Mouse (Mus musculus): ENCODE measurements around the gene Brinp2.

Gene Brinp2

GRCm38 (mm10) chr1:158295270-158295669, 60.9 kb downstream of the Brinp2 start:
- DNase-seq: peak; percentile 18 to 24

- DNase-seq: no peak
Observed at GRCm38 (mm10) chr1:158285198-158285597, 70.9 kb downstream of the Brinp2 start.

GRCm38 (mm10) chr1:158283869-158284268, 72.3 kb downstream of the Brinp2 start:
- DNase-seq: no peak

- no peak for DNase-seq
Observed at GRCm38 (mm10) chr1:158272058-158272457, 84.1 kb downstream of the Brinp2 start.

- DNase-seq: peak; percentile 25 to 69
Observed at GRCm38 (mm10) chr1:158267020-158267571, 89.0 kb downstream of the Brinp2 start.

GRCm38 (mm10) chr1:158266293-158267019, 89.7 kb downstream of the Brinp2 start:
- peak; percentile 59 to 70 for DNase-seq

GRCm38 (mm10) chr1:158259516-158260235, 96.5 kb downstream of the Brinp2 start:
- DNase-seq: no peak

GRCm38 (mm10) chr1:158258685-158259292, 97.3 kb downstream of the Brinp2 start:
- no peak for DNase-seq

- DNase-seq: peak; percentile 59 to 79
Observed at GRCm38 (mm10) chr1:158255912-158256680, 100.0 kb downstream of the Brinp2 start.

- no peak for DNase-seq
Observed at GRCm38 (mm10) chr1:158252682-158253222, 103.4 kb downstream of the Brinp2 start.

- DNase-seq: no peak
Observed at GRCm38 (mm10) chr1:158248266-158248665, 107.9 kb downstream of the Brinp2 start.

GRCm38 (mm10) chr1:158246476-158247153, 109.5 kb downstream of the Brinp2 start:
- no peak for DNase-seq

GRCm38 (mm10) chr1:158245486-158245885, 110.6 kb downstream of the Brinp2 start:
- no peak for DNase-seq

- no peak for DNase-seq
Observed at GRCm38 (mm10) chr1:158244016-158244415, 112.1 kb downstream of the Brinp2 start.

GRCm38 (mm10) chr1:158241848-158242556, 114.1 kb downstream of the Brinp2 start:
- DNase-seq: no peak

- no peak for DNase-seq
Observed at GRCm38 (mm10) chr1:158239841-158240240, 116.3 kb downstream of the Brinp2 start.

GRCm38 (mm10) chr1:158238722-158239121, 117.4 kb downstream of the Brinp2 start:
- DNase-seq: peak in 1 of 2 experiments; percentile 12

- DNase-seq: no peak
Observed at GRCm38 (mm10) chr1:158228687-158229224, 127.4 kb downstream of the Brinp2 start.

GRCm38 (mm10) chr1:158227239-158227638, 128.9 kb downstream of the Brinp2 start:
- no peak for DNase-seq

GRCm38 (mm10) chr1:158226689-158227088, 129.4 kb downstream of the Brinp2 start:
- DNase-seq: no peak

GRCm38 (mm10) chr1:158221048-158221447, 135.1 kb downstream of the Brinp2 start:
- DNase-seq: no peak
